Mouse (Mus musculus) hindlimb bud, embryonic 11.5 days (tissue): Measurements from ENCODE around the gene Nmrk1.
A peak's percentile ranks its signal among the peaks of the same experiment; 100 is the strongest.
"Not testable (repeated sequence)": the region's sequence is repeated elsewhere in the genome, so short reads cannot be mapped to it uniquely, and the experiment has no call there.

ENCODE experiments used
- DNase-seq: peaks from one replicate; pipeline ENCODE4 v3.0.0-alpha.2; 2012; ENCODE audit warnings: low read depth, low spot score; ENCODE audit errors: extremely low spot score

Gene Nmrk1

GRCm38 (mm10) chr19:18631644-18632219 lies at the start of gene Nmrk1, which contains the start of gene Ostf1:
Gene Nmrk1 (plus strand): TSS chr19:18631950.
Gene Ostf1 (minus strand): TSS chr19:18631823.
- DNase-seq = peak; percentile 78

- no peak for DNase-seq
These were observed 49.5 kb upstream of the Nmrk1 start for GRCm38 (mm10) chr19:18582226-18582625.

GRCm38 (mm10) chr19:18582887-18583286 lies 48.9 kb upstream of the Nmrk1 start:
- DNase-seq = no peak

GRCm38 (mm10) chr19:18583706-18584105 lies 48.0 kb upstream of the Nmrk1 start:
- DNase-seq = no peak

- DNase-seq = no peak
These were observed 47.1 kb upstream of the Nmrk1 start for GRCm38 (mm10) chr19:18584621-18585020.

GRCm38 (mm10) chr19:18587118-18587517 lies 44.6 kb upstream of the Nmrk1 start:
- DNase-seq = no peak

- no peak for DNase-seq
These were observed 43.5 kb upstream of the Nmrk1 start for GRCm38 (mm10) chr19:18588243-18588642.

- not testable (repeated sequence) for DNase-seq
These were observed 42.9 kb upstream of the Nmrk1 start for GRCm38 (mm10) chr19:18588801-18589200.

GRCm38 (mm10) chr19:18589276-18589675 lies 42.5 kb upstream of the Nmrk1 start:
- DNase-seq = no peak

- DNase-seq = no peak
These were observed 41.5 kb upstream of the Nmrk1 start for GRCm38 (mm10) chr19:18590234-18590633.

GRCm38 (mm10) chr19:18590942-18591354 lies 40.8 kb upstream of the Nmrk1 start:
- no peak for DNase-seq

GRCm38 (mm10) chr19:18592919-18593318 lies 38.8 kb upstream of the Nmrk1 start:
- no peak for DNase-seq

- DNase-seq = no peak
These were observed 38.0 kb upstream of the Nmrk1 start for GRCm38 (mm10) chr19:18593722-18594121.

GRCm38 (mm10) chr19:18596876-18597275 lies 34.9 kb upstream of the Nmrk1 start:
- DNase-seq = no peak

- DNase-seq = no peak
These were observed 34.0 kb upstream of the Nmrk1 start for GRCm38 (mm10) chr19:18597772-18598171.

- DNase-seq = no peak
These were observed 33.4 kb upstream of the Nmrk1 start for GRCm38 (mm10) chr19:18598265-18598926.

- DNase-seq = no peak
These were observed 32.7 kb upstream of the Nmrk1 start for GRCm38 (mm10) chr19:18599051-18599450.

GRCm38 (mm10) chr19:18599650-18600049 lies 32.1 kb upstream of the Nmrk1 start:
- no peak for DNase-seq

GRCm38 (mm10) chr19:18600611-18601010 lies 31.1 kb upstream of the Nmrk1 start:
- no peak for DNase-seq

GRCm38 (mm10) chr19:18603011-18603410 lies 28.7 kb upstream of the Nmrk1 start:
- DNase-seq = no peak

- no peak for DNase-seq
These were observed 23.8 kb upstream of the Nmrk1 start for GRCm38 (mm10) chr19:18607907-18608306.

- DNase-seq = no peak
These were observed 22.8 kb upstream of the Nmrk1 start for GRCm38 (mm10) chr19:18608975-18609374.

GRCm38 (mm10) chr19:18614337-18614736 lies 17.4 kb upstream of the Nmrk1 start:
- DNase-seq = no peak
